Mouse (Mus musculus) midbrain, embryonic 13.5 days (tissue): ENCODE measurements around the gene Rflnb. TPM values are rescaled to one million over a fixed set of nuclear protein-coding genes. Genes with fewer than 3 reads are reported as not detected.

ENCODE experiments used
- ATAC-seq: fragments of 200-750 bp; cut with Nextera tagmentation; 2 replicates; pipeline ENCODE4 v1.8.0; 2017; ENCODE audit warnings: mild to moderate bottlenecking, moderate TSS enrichment, moderate library complexity
- H3K27ac ChIP-seq: fragments of 300-500 bp; sonication (generic); 2 replicates; pipeline ENCODE4 v1.5.1; 2015; ENCODE audit warnings: inconsistent platforms, mild to moderate bottlenecking, moderate library complexity
- H3K27me3 ChIP-seq: fragments of 300-500 bp; sonication (generic); 2 replicates; pipeline ENCODE4 v1.6.1; 2015; ENCODE audit warnings: mild to moderate bottlenecking, inconsistent platforms
- H3K36me3 ChIP-seq: fragments of 300-500 bp; sonication (generic); 2 replicates; pipeline ENCODE4 v1.6.1; 2015; ENCODE audit warnings: mild to moderate bottlenecking, inconsistent platforms
- H3K4me1 ChIP-seq: fragments of 300-500 bp; sonication (generic); replicated peaks from 2 replicates; pipeline ENCODE4 v1.6.1; 2015; ENCODE audit warnings: inconsistent platforms
- H3K4me2 ChIP-seq: fragments of 300-500 bp; sonication (generic); replicated peaks from 2 replicates; pipeline ENCODE4 v1.6.1; 2015; ENCODE audit warnings: moderate library complexity, mild to moderate bottlenecking, inconsistent platforms
- H3K4me3 ChIP-seq: fragments of 300-500 bp; sonication (generic); replicated peaks from 2 replicates; pipeline ENCODE4 v1.5.1; 2015; ENCODE audit warnings: mild to moderate bottlenecking, inconsistent platforms
- H3K9ac ChIP-seq: fragments of 300-500 bp; sonication (generic); replicated peaks from 2 replicates; pipeline ENCODE4 v1.6.1; 2015; ENCODE audit warnings: mild to moderate bottlenecking, inconsistent platforms
- H3K9me3 ChIP-seq: fragments of 300-500 bp; sonication (generic); 2 replicates; pipeline ENCODE4 v1.6.1; 2016; ENCODE audit warnings: mild to moderate bottlenecking, inconsistent platforms
- WGBS: fragments of 180-500 bp; shearing (Covaris S2); methylation state at CpG from one replicate; pipeline ENCODE4 v1.1.7; 2015; 5-methylcytosine and 5-hydroxymethylcytosine counted together
- polyA plus RNA-seq: library from polyadenylated mRNA; unstranded; fragments of >200 nt; fragmentation: Nextera tagmentation; extraction: Ambion mirVana; gene quantifications from 2 replicates; pipeline ENCODE4 v1.2.1, GENCODE M21; 2015

Rflnb gene
- polyA plus RNA-seq, 1 experiment from 2014 or later, result 7.2 TPM

DNA sequence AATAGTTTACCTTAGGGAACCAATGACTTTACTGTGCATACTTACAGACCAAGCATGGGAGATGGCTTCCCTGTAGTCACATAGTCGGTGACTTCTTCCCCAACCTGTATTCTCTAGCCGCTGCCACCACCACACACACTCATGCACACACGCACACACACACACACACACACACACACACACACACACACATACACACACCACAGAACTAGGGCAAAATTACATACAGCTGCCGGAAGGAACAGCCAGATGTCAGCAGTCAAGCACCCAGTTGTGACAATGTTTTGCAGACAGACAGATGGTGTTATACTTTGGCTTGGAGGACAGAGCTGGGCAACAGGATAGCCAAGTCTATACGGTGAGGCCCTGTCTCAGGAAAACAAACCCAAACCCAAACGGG lies 49.5 kb downstream of the Rflnb start:
- Histone ChIP-seq H3K9ac (no peak overlapping the region), H3K4me1 (no peaks in the 10 kb centered on the region; the same call in 1 of the 2 replicates), H3K27me3 (no peaks in the 10 kb centered on the region), H3K27ac (no peak overlapping the region), H3K36me3 (no peaks in the 10 kb centered on the region), H3K9me3 (peaks cover 3% of the 10 kb centered on the region; the same call in 1 of the 2 replicates), H3K4me2 (no peak overlapping the region), H3K4me3 (no peak overlapping the region)
- no peak for ATAC-seq
- WGBS, result 90% methylated on average over 6 of the region's 6 CpGs

DNA sequence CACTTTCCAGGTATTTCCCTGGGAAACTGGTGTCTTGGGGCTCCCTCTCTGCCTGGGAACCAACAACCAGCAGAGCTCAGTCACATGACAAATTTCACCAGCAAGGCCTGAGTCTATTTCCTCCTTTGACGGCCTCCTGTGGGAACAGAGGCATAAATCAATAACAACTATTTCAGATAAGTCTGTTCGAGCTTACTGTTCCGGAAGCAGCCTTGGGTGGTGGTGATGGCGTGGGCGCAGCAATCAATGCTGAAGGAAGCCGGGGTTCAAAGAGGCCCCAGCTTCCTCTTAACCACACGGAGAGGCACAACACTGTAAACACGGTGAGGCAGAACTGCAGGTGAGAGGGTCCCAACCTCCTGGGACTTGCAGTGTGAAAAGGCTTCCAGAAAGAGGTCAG lies 50.8 kb downstream of the Rflnb start:
- H3K9ac ChIP-seq, result no peak overlapping the region
- H3K4me3 ChIP-seq, result no peak overlapping the region
- no peak overlapping the region for H3K27ac ChIP-seq
- no peak overlapping the region for H3K4me2 ChIP-seq
- H3K9me3 ChIP-seq, result peaks cover 3% of the 10 kb centered on the region; the same call in 1 of the 2 replicates
- H3K27me3 ChIP-seq, result no peaks in the 10 kb centered on the region
- ATAC-seq, result no peak
- H3K4me1 ChIP-seq, result no peaks in the 10 kb centered on the region; the same call in 1 of the 2 replicates
- no peaks in the 10 kb centered on the region for H3K36me3 ChIP-seq
- WGBS, result 74% methylated on average over 8 of the region's 8 CpGs

DNA sequence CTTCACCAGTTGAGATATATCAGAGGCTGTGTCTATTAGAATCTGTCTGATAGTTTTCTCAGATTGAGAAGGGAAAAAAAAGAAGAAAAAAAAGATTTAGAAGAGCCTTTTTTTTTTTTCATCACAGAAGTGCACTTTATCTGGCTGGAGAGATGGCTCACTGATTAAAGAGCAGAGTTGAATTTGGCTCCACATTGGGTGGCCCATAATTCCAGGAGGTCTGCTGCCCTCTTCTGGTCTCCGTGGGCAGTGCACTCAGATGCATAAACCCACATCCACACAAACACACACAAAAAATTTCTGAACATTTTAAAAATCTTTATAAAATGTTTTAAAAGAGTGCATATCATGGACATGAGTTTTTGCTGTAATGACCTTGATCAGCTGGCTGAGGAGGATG lies 53.6 kb downstream of the Rflnb start:
- Histone ChIP-seq H3K4me1 (no peaks in the 10 kb centered on the region; the same call in 1 of the 2 replicates), H3K36me3 (no peaks in the 10 kb centered on the region), H3K4me2 (no peak overlapping the region), H3K9me3 (peaks cover 3% of the 10 kb centered on the region; the same call in 1 of the 2 replicates), H3K9ac (no peak overlapping the region), H3K4me3 (no peak overlapping the region), H3K27me3 (no peaks in the 10 kb centered on the region), H3K27ac (no peak overlapping the region)
- WGBS, result 93% methylated on average over 1 of the region's 1 CpGs
- ATAC-seq, result no peak

DNA sequence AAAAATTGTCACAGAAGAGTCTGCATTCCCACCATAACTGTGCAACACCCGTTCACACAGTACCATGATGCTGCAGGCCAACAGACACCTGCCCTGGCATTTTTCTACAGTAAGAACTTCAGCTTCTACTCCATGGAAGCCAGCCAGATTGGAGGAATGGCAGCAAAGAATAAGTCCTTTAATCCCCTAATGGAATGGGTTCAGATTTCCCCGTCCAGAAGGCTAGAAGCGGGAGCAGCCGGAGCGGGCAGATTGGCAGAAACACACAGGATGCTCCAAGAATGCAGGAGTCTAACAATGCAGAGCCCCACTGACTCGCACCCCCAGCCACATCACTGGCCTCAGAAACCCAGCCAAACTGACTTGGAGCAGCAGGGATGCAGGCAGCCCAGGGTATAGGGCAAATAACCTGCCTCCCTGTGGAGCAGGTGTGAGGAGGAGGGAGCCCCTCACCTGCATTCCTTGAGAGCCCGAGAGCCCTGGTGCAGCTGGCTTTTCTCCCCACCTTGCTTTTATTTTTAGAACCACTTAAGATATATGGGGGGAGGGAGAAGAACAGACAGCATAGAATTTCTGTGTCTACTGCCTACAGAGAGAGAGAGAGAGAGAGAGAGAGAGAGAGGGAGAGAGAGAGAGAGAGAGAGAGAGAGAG lies 54.5 kb downstream of the Rflnb start:
- Histone ChIP-seq H3K9ac (no peak overlapping the region), H3K27me3 (peaks cover 6% of the 10 kb centered on the region), H3K27ac (no peak overlapping the region), H3K36me3 (no peaks in the 10 kb centered on the region), H3K4me3 (no peak overlapping the region), H3K9me3 (peaks cover 3% of the 10 kb centered on the region; the same call in 1 of the 2 replicates), H3K4me2 (no peak overlapping the region), H3K4me1 (no peaks in the 10 kb centered on the region; the same call in 1 of the 2 replicates)
- WGBS, result 23% methylated on average over 7 of the region's 7 CpGs
- no peak for ATAC-seq

DNA sequence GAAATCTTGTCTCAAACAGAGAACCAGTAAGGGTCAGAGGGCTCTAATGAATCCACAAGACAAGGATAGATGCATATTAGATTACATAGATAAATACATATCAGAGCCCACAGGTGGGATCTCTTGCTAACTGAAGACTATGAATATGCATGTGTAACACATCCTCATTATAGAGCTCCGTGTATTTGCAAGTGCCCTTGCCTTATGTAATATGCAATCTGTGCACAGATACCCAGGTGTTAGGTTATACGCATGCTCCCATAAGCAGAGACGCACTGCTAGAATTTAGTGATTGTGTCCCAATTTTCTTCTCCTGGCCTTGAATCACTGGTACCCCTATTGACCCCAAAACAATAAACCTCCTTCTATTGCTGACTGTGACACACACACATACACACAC lies 55.4 kb downstream of the Rflnb start:
- ATAC-seq, result no peak
- WGBS, result 83% methylated on average over 3 of the region's 3 CpGs
- H3K9me3 ChIP-seq, result peaks cover 3% of the 10 kb centered on the region; the same call in 1 of the 2 replicates
- H3K36me3 ChIP-seq, result no peaks in the 10 kb centered on the region
- H3K27me3 ChIP-seq, result peaks cover 14% of the 10 kb centered on the region
- H3K4me2 ChIP-seq, result no peak overlapping the region
- H3K4me3 ChIP-seq, result no peak overlapping the region
- no peak overlapping the region for H3K9ac ChIP-seq
- peaks cover 2% of the 10 kb centered on the region for H3K4me1 ChIP-seq
- H3K27ac ChIP-seq, result no peak overlapping the region

DNA sequence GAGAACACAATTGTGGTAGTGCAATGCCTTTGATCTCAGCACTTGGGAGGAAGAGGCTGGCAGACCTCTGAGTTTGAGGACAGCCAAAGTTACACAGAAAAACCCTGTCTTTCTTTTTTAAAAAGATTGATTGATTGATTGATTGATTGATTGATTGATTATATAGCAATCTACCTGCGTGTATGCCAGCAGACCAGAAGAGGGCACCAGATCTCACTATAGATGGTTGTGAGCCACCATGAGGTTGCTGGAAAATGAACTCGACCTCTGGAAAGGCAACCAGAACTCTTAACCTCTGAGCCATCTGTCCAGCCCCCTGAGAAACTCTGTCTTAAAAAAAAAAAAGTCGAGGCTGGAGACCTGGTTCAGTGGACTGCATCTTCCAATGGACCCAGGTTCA lies 57.0 kb downstream of the Rflnb start:
- WGBS, result 17% methylated on average over 3 of the region's 3 CpGs
- H3K4me2 ChIP-seq, result no peak overlapping the region
- peaks cover 18% of the 10 kb centered on the region for H3K4me1 ChIP-seq
- no peaks in the 10 kb centered on the region for H3K36me3 ChIP-seq
- peaks cover 23% of the 10 kb centered on the region for H3K27me3 ChIP-seq
- peaks cover 3% of the 10 kb centered on the region; the same call in 1 of the 2 replicates for H3K9me3 ChIP-seq
- ATAC-seq, result no peak
- no peak overlapping the region for H3K9ac ChIP-seq
- H3K4me3 ChIP-seq, result no peak overlapping the region
- no peak overlapping the region for H3K27ac ChIP-seq

Other genes starting within 250 kb of the Rflnb start
- gene Doc2b, start 231.7 kb downstream of the Rflnb start, polyA plus RNA-seq, result 1.0 and 1.1 TPM in 2 replicates
- 1.9 and 2.4 TPM in 2 replicates for gene Rph3al, start 89.4 kb downstream of the Rflnb start, polyA plus RNA-seq
- 0.97 and 1.8 TPM in 2 replicates for gene 1700016K19Rik, start 27.9 kb downstream of the Rflnb start, polyA plus RNA-seq
- 61.4 and 64.5 TPM in 2 replicates for gene Vps53, start 151.9 kb upstream of the Rflnb start, polyA plus RNA-seq
- gene Fam57a, start 151.9 kb upstream of the Rflnb start, polyA plus RNA-seq, result 22.0 and 22.3 TPM in 2 replicates
- gene Dbil5, start 189.8 kb upstream of the Rflnb start, polyA plus RNA-seq, result 0.50 and 1.00 TPM in 2 replicates
- gene Gemin4, start 189.9 kb upstream of the Rflnb start, polyA plus RNA-seq, result 15.7 and 21.5 TPM in 2 replicates
- gene Mrm3, start 215.9 kb upstream of the Rflnb start, polyA plus RNA-seq, result 18.6 and 19.0 TPM in 2 replicates
- 128 TPM in 2 replicates for gene Glod4, start 215.9 kb upstream of the Rflnb start, polyA plus RNA-seq